Mouse (Mus musculus): ENCODE measurements around the gene Dhx32. TPM values are rescaled to one million over a fixed set of nuclear protein-coding genes. Genes with fewer than 3 reads are reported as not detected.

The Dhx32 gene
- polyA plus RNA-seq, 1 experiment from 2014 or later: 34.1 TPM

- no peak for ATAC-seq (replicated peaks; ENCODE audit: extremely low read depth, insufficient read depth, low FRiP score)
- no peaks in the 10 kb centered on the region for H3K27me3 ChIP-seq (ENCODE audit: control insufficient read depth, insufficient read depth, low read length)
- WGBS: 69% methylated on average over 9 of the region's 9 CpGs
These were observed 106.5 kb downstream of the Dhx32 start for GRCm38 (mm10) chr7:133676002-133676401.

More at GRCm38 (mm10) chr7:133676002-133676401, 106.5 kb downstream of the Dhx32 start:
- Histone ChIP-seq H3K27ac (ENCODE audit: low read length) (no peak overlapping the region), H3K9me3 (replicated peaks; ENCODE audit: control insufficient read depth, low read length) (no peaks in the 10 kb centered on the region), H3K36me3 (ENCODE audit: control insufficient read depth, insufficient read depth) (peaks cover 21% of the 10 kb centered on the region), H3K4me3 (ENCODE audit: low read length) (no peak overlapping the region), H3K4me2 (ENCODE audit: low read depth, low read length) (no peak overlapping the region), H3K9ac (ENCODE audit: low read length) (no peak overlapping the region), H3K4me1 (ENCODE audit: control insufficient read depth, insufficient read depth, low read length) (peaks cover 4% of the 10 kb centered on the region; the same call in 1 of the 2 replicates)

Other genes starting within 250 kb of the Dhx32 start
- gene Tex36, start 180.6 kb downstream of the Dhx32 start, polyA plus RNA-seq (2015; fragmentation: Nextera tagmentation; extraction: Ambion mirVana): not detected in 2 replicates
- 13.5 and 15.9 TPM in 2 replicates for gene Edrf1, start 145.2 kb downstream of the Dhx32 start, polyA plus RNA-seq (2015; fragmentation: Nextera tagmentation; extraction: Ambion mirVana)
- not detected in 2 replicates for gene Mmp21, start 102.7 kb downstream of the Dhx32 start, polyA plus RNA-seq (2015; fragmentation: Nextera tagmentation; extraction: Ambion mirVana)
- 83.8 and 90.1 TPM in 2 replicates for gene Bccip, start 73.4 kb downstream of the Dhx32 start, polyA plus RNA-seq (2015; fragmentation: Nextera tagmentation; extraction: Ambion mirVana)
- 33.4 and 33.8 TPM in 2 replicates for gene Uros, start 72.7 kb downstream of the Dhx32 start, polyA plus RNA-seq (2015; fragmentation: Nextera tagmentation; extraction: Ambion mirVana)
- gene Fank1, start 5.9 kb downstream of the Dhx32 start, polyA plus RNA-seq (2015; fragmentation: Nextera tagmentation; extraction: Ambion mirVana): 0.25 and 0.51 TPM in 2 replicates

All from heart, embryonic 16.5 days (tissue).